Mouse (Mus musculus): ENCODE results near the gene Gm44965.

DNA sequence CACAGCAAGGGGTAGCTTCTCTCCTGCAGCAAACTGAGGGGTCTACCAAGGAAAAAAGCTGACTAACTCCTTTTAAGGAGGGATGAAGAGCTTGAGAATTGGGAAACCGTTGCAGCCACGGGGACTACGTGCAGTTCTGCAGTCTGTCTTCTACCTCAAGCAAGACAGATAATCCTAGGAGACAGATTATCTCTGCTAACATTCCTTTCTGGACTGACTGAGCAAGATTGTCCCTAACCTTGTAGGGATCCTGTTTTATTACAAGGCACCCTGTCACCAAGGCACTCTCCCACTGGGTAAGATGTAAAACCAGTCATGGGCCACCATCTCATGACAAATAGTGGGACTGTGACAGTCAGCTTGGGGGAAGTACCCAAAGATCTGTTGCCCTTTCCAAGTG is 12.5 kb upstream of the Gm44965 start:
- TF ChIP-seq POLR2A (IDR thresholded peaks at IDR 0.05; ENCODE audit: insufficient read length, low read depth): no peak
- no peak for TF ChIP-seq CEBPB (IDR thresholded peaks at IDR 0.05; ENCODE audit: insufficient read depth, poor library complexity, severe bottlenecking)
- no peak for TF ChIP-seq E2F4 (IDR thresholded peaks at IDR 0.05; ENCODE audit: insufficient read depth)
- no peak for TF ChIP-seq MAX (IDR thresholded peaks at IDR 0.05; ENCODE audit: low read depth)

Data from myocyte (in vitro differentiated cells).